Mouse (Mus musculus): ENCODE data around the gene Bank1. TPM values are rescaled to one million over a fixed set of nuclear protein-coding genes. Genes with fewer than 3 reads are reported as not detected.

Gene Bank1
- total RNA-seq, 2 experiments from 2014 or later: 0.13 to 0.22 TPM

GRCm38 (mm10) chr3:136257761-136258160 lies 68.1 kb downstream of the Bank1 start:
- no peak for DNase-seq
- intact Hi-C loops (cut with DNase I): no loop called here

GRCm38 (mm10) chr3:136254713-136255112 lies 71.2 kb downstream of the Bank1 start:
- no peak for DNase-seq
- intact Hi-C loops (cut with DNase I): no loop called here

- intact Hi-C loops (cut with DNase I): no loop called here
- no peak for DNase-seq
Measured at GRCm38 (mm10) chr3:136252820-136253219, 73.0 kb downstream of the Bank1 start.

GRCm38 (mm10) chr3:136251578-136251977 lies 74.3 kb downstream of the Bank1 start:
- no peak for DNase-seq
- intact Hi-C loops (cut with DNase I): no loop called here

GRCm38 (mm10) chr3:136247331-136247730 lies 78.5 kb downstream of the Bank1 start:
- no peak for DNase-seq
- intact Hi-C loops (cut with DNase I): no loop called here

GRCm38 (mm10) chr3:136244931-136245330 lies 80.9 kb downstream of the Bank1 start:
- intact Hi-C loops (cut with DNase I): no loop called here
- DNase-seq: no peak

- intact Hi-C loops (cut with DNase I): no loop called here
- no peak for DNase-seq
Measured at GRCm38 (mm10) chr3:136238790-136239189, 87.1 kb downstream of the Bank1 start.

GRCm38 (mm10) chr3:136233507-136233906 lies 92.4 kb downstream of the Bank1 start:
- intact Hi-C loops (cut with DNase I): no loop called here
- DNase-seq: no peak

- DNase-seq: no peak
- intact Hi-C loops (cut with DNase I): no loop called here
Measured at GRCm38 (mm10) chr3:136230602-136231151, 95.2 kb downstream of the Bank1 start.

- intact Hi-C loops (cut with DNase I): no loop called here
- no peak for DNase-seq
Measured at GRCm38 (mm10) chr3:136189661-136190228, 136.1 kb downstream of the Bank1 start.

GRCm38 (mm10) chr3:136186548-136187113 lies 139.2 kb downstream of the Bank1 start:
- no peak for DNase-seq
- intact Hi-C loops (cut with DNase I): no loop called here

GRCm38 (mm10) chr3:136171631-136172030 lies 154.2 kb downstream of the Bank1 start:
- intact Hi-C loops (cut with DNase I): no loop called here
- DNase-seq: no peak

GRCm38 (mm10) chr3:136168071-136168470 lies 157.8 kb downstream of the Bank1 start:
- DNase-seq: no peak
- intact Hi-C loops (cut with DNase I): no loop called here

- DNase-seq: no peak
- intact Hi-C loops (cut with DNase I): no loop called here
Measured at GRCm38 (mm10) chr3:136166671-136167070, 159.2 kb downstream of the Bank1 start.

- intact Hi-C loops (cut with DNase I): no loop called here
Measured at GRCm38 (mm10) chr3:136166033-136166361, 159.9 kb downstream of the Bank1 start.

GRCm38 (mm10) chr3:136165167-136166032 lies 160.5 kb downstream of the Bank1 start:
- intact Hi-C loops (cut with DNase I): no loop called here
- peak in 1 of 2 experiments; percentile 25 for DNase-seq

More at GRCm38 (mm10) chr3:136166033-136166361, 159.9 kb downstream of the Bank1 start:
- no peak for DNase-seq

- intact Hi-C loops (cut with DNase I): no loop called here
- no peak for DNase-seq
Measured at GRCm38 (mm10) chr3:136158059-136158458, 167.8 kb downstream of the Bank1 start.

GRCm38 (mm10) chr3:136155555-136155954 lies 170.3 kb downstream of the Bank1 start:
- no peak for DNase-seq
- intact Hi-C loops (cut with DNase I): no loop called here

- intact Hi-C loops (cut with DNase I): no loop called here
- no peak for DNase-seq
Measured at GRCm38 (mm10) chr3:136150886-136151285, 175.0 kb downstream of the Bank1 start.

GRCm38 (mm10) chr3:136147166-136147565 lies 178.7 kb downstream of the Bank1 start:
- DNase-seq: no peak
- intact Hi-C loops (cut with DNase I): no loop called here

GRCm38 (mm10) chr3:136132013-136132412 lies 193.9 kb downstream of the Bank1 start:
- intact Hi-C loops (cut with DNase I): no loop called here
- DNase-seq: no peak
